Mouse (Mus musculus): Measurements from ENCODE around the gene Dhx33. TPM values are rescaled to one million over a fixed set of nuclear protein-coding genes. Genes with fewer than 3 reads are reported as not detected.

Gene Dhx33
- polyA plus RNA-seq, 2 experiments = 18.6 to 33.2 TPM

GRCm38 (mm10) chr11:71007026-71007425 is 2.8 kb upstream of the Dhx33 start:
- Histone ChIP-seq H3K27me3 (ENCODE audit: control insufficient read depth, insufficient read depth, low read length) (no peaks in the 10 kb centered on the region), H3K9ac (ENCODE audit: low read depth, low read length, severe bottlenecking) (no peak overlapping the region), H3K27ac (replicated peaks; ENCODE audit: low read depth, low read length) (no peak overlapping the region), H3K9me3 (ENCODE audit: control insufficient read depth, low read length) (no peaks in the 10 kb centered on the region), H3K4me1 (ENCODE audit: control insufficient read depth, insufficient read depth, low read length) (peaks cover 12% of the 10 kb centered on the region), H3K4me2 (replicated peaks; ENCODE audit: low read depth, low read length, severe bottlenecking) (no peak overlapping the region), H3K4me3 (replicated peaks; ENCODE audit: low read length) (no peak overlapping the region), H3K36me3 (ENCODE audit: control insufficient read depth, insufficient read depth, low read length) (peaks cover 40% of the 10 kb centered on the region)
- TF ChIP-seq POLR2A (IDR thresholded peaks at IDR 0.05; ENCODE audit: borderline replicate concordance, extremely low read depth, insufficient read depth, insufficient read length) = no peak
- ATAC-seq (ENCODE audit: low FRiP score, low read depth) (no peak), DNase-seq (ENCODE audit: low spot score) (no peak)
- WGBS = 95% methylated on average over 6 of the region's 6 CpGs

DNA sequence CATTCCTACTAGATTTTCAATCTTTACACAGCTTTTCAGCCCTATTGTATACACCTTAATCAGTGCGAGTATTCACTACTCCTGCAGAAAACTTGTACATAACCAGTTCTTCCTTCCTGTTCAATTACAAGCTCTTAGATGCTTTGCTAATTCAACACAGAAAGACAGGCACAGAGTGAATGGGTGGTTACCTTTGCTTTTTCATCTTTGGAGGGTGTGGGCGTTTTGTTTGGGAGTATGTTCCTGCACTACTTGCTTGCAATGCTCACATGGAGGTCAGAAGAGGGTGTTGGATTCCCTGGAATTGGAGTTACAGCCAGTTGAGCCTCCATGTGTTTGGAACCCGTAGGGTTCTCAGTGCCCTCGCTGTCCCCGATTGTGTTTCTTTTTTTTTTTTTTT is 809 bp upstream of the Dhx33 start:
- 59% methylated on average over 5 of the region's 5 CpGs for WGBS
- H3K4me2 ChIP-seq (replicated peaks; ENCODE audit: low read depth, low read length, severe bottlenecking) = peak overlapping the region; percentile 50
- no peak for ATAC-seq (ENCODE audit: low FRiP score, low read depth)
- DNase-seq (ENCODE audit: low spot score) = no peak
- TF ChIP-seq POLR2A (IDR thresholded peaks at IDR 0.05; ENCODE audit: borderline replicate concordance, extremely low read depth, insufficient read depth, insufficient read length) = no peak
- H3K4me1 ChIP-seq (ENCODE audit: control insufficient read depth, insufficient read depth, low read length) = peaks cover 12% of the 10 kb centered on the region
- no peaks in the 10 kb centered on the region for H3K27me3 ChIP-seq (ENCODE audit: control insufficient read depth, insufficient read depth, low read length)
- H3K27ac ChIP-seq (replicated peaks; ENCODE audit: low read depth, low read length) = no peak overlapping the region
- peak overlapping the region; percentile 92 for H3K4me3 ChIP-seq (replicated peaks; ENCODE audit: low read length)
- H3K9me3 ChIP-seq (ENCODE audit: control insufficient read depth, low read length) = no peaks in the 10 kb centered on the region
- peaks cover 21% of the 10 kb centered on the region for H3K36me3 ChIP-seq (ENCODE audit: control insufficient read depth, insufficient read depth, low read length)
- H3K9ac ChIP-seq (ENCODE audit: low read depth, low read length, severe bottlenecking) = no peak overlapping the region

DNA sequence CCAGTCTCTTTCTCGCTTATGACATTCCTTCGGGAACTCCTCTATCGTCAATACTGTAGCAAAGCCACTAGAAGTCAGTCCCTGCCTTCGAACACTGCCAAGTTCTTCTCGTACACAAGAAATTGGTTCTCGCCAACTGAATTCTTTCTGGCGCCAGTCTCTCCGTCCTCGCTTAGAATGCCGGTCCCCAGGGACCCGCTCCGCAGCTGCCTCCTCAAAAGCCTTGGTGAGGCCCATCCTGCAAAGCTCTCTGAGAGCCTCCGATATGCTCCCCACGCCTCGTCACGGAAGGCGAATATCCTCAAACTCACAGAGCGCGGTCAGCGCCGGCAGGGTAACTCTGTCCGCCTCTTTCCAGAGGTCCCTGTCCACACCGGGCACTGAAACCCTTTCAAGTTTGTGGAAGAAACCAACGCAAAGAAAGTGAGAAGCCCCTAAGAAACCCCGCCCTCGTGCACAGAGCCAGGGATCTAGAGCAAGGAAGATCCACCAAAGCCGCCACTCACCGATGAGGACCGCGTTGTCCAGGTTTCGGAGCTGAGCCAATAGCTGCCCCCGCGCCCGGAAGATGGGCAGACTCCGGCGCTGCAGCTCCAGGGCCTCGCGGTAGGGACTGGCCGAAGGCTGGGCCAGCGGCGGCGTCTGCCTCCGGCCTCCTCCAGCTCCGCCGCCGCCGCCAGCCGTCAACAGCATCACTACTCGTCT is 474 bp downstream of the Dhx33 start:
- peak; percentile 67 for ATAC-seq (ENCODE audit: low FRiP score, low read depth)
- Histone ChIP-seq H3K27ac (replicated peaks; ENCODE audit: low read depth, low read length) (peak overlapping the region; percentile 76; the same call in 1 of the 2 replicates), H3K27me3 (ENCODE audit: control insufficient read depth, insufficient read depth, low read length) (no peaks in the 10 kb centered on the region), H3K4me1 (ENCODE audit: control insufficient read depth, insufficient read depth, low read length) (peaks cover 12% of the 10 kb centered on the region), H3K4me2 (replicated peaks; ENCODE audit: low read depth, low read length, severe bottlenecking) (peak overlapping the region; percentile 80), H3K4me3 (replicated peaks; ENCODE audit: low read length) (peak overlapping the region; percentile 92), H3K36me3 (ENCODE audit: control insufficient read depth, insufficient read depth, low read length) (peaks cover 25% of the 10 kb centered on the region), H3K9me3 (ENCODE audit: control insufficient read depth, low read length) (no peaks in the 10 kb centered on the region), H3K9ac (ENCODE audit: low read depth, low read length, severe bottlenecking) (peak overlapping the region; percentile 70)
- WGBS = under 1% methylated on average over 43 of the region's 49 CpGs
- peak; percentile 34 for DNase-seq (ENCODE audit: low spot score)
- TF ChIP-seq POLR2A (IDR thresholded peaks at IDR 0.05; ENCODE audit: borderline replicate concordance, extremely low read depth, insufficient read depth, insufficient read length) = no peak

DNA sequence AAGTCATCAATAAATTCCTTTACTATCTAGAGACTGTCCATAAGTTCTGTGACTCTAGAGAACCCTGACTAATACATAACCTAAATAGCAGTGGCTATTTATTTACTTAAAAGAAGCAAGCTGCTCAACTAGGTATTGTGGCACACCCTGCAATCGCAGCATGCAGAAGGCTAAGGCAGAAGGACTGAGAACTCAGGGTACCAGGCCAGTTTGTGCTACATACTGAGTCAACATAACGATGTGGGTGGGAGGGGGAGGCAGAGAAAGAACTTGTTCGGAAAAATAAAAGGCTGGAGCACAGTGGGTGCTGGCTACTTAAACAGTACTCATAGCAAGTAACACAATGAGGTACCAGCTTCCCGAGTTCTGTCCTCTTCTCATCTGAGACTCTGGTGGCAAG is 3.1 kb downstream of the Dhx33 start:
- DNase-seq (ENCODE audit: low spot score) = no peak
- 90% methylated on average over 4 of the region's 4 CpGs for WGBS

GRCm38 (mm10) chr11:70982557-70983228 is 21.5 kb downstream of the Dhx33 start, which contains the start of gene C1qbp:
TSS of gene C1qbp (minus strand) at chr11:70983026.
- ATAC-seq (ENCODE audit: low FRiP score, low read depth) (peak; percentile 93), DNase-seq (ENCODE audit: low spot score) (peak; percentile 88)
- H3K27ac ChIP-seq (replicated peaks; ENCODE audit: low read depth, low read length) = no peak within 1 kb of the TSS
- peak within 1 kb of the TSS; percentile 90 for H3K4me3 ChIP-seq (replicated peaks; ENCODE audit: low read length)
- 0 out of 2 replicates have a peak, but pooled peaks have one; percentile 22 for TF ChIP-seq POLR2A (IDR thresholded peaks at IDR 0.05; ENCODE audit: borderline replicate concordance, extremely low read depth, insufficient read depth, insufficient read length)
- WGBS = under 1% methylated on average over 42 of the region's 64 CpGs
- no peaks in the 10 kb centered on the region for H3K9me3 ChIP-seq (ENCODE audit: control insufficient read depth, low read length)
- peak within 1 kb of the TSS; percentile 80 for H3K4me2 ChIP-seq (replicated peaks; ENCODE audit: low read depth, low read length, severe bottlenecking)
- H3K4me1 ChIP-seq (ENCODE audit: control insufficient read depth, insufficient read depth, low read length) = peaks cover 6% of the 10 kb centered on the region; the same call in 1 of the 2 replicates
- H3K27me3 ChIP-seq (ENCODE audit: control insufficient read depth, insufficient read depth, low read length) = no peaks in the 10 kb centered on the region
- peaks cover 69% of the 10 kb centered on the region for H3K36me3 ChIP-seq (ENCODE audit: control insufficient read depth, insufficient read depth, low read length)
- H3K9ac ChIP-seq (ENCODE audit: low read depth, low read length, severe bottlenecking) = peak within 1 kb of the TSS; percentile 71

More for the DNA sequence above, 3.1 kb downstream of the Dhx33 start:
- no peaks in the 10 kb centered on the region for H3K9me3 ChIP-seq (ENCODE audit: control insufficient read depth, low read length)
- H3K27me3 ChIP-seq (ENCODE audit: control insufficient read depth, insufficient read depth, low read length) = no peaks in the 10 kb centered on the region
- no peak for ATAC-seq (ENCODE audit: low FRiP score, low read depth)
- no peak overlapping the region for H3K4me2 ChIP-seq (replicated peaks; ENCODE audit: low read depth, low read length, severe bottlenecking)
- H3K4me3 ChIP-seq (replicated peaks; ENCODE audit: low read length) = no peak overlapping the region
- H3K27ac ChIP-seq (replicated peaks; ENCODE audit: low read depth, low read length) = no peak overlapping the region
- no peak for TF ChIP-seq POLR2A (IDR thresholded peaks at IDR 0.05; ENCODE audit: borderline replicate concordance, extremely low read depth, insufficient read depth, insufficient read length)
- peaks cover 12% of the 10 kb centered on the region for H3K4me1 ChIP-seq (ENCODE audit: control insufficient read depth, insufficient read depth, low read length)
- H3K9ac ChIP-seq (ENCODE audit: low read depth, low read length, severe bottlenecking) = no peak overlapping the region
- peaks cover 35% of the 10 kb centered on the region for H3K36me3 ChIP-seq (ENCODE audit: control insufficient read depth, insufficient read depth, low read length)

Measured in limb, embryonic 14.5 days (tissue).